Mouse (Mus musculus) MEL (cell line): Measurements from ENCODE around the gene Klhl22. TPM values are rescaled to one million over a fixed set of nuclear protein-coding genes. Genes with fewer than 3 reads are reported as not detected.

ENCODE experiments used
- DNase-seq: peaks from one replicate; pipeline ENCODE4 v3.0.0; 2011; ENCODE audit warnings: low read depth, low spot score
- H3K27ac ChIP-seq: 2 replicates; pipeline ENCODE4 v1.5.1; 2012; ENCODE audit warnings: low read depth, mild to moderate bottlenecking, control low read depth, low read length, moderate library complexity; ENCODE audit not compliant: control insufficient read depth
- H3K27me3 ChIP-seq, 2 experiments: fragments of 150-350 bp in 1 of 2; sonication (generic) in 1 of 2; 2 replicates each; pipeline ENCODE4 v1.6.1; 2012; ENCODE audit warnings: low read length in 2 of 2, mild to moderate bottlenecking in 2 of 2, improper control_type of control experiment in 1 of 2, moderate library complexity in 1 of 2; ENCODE audit not compliant: insufficient read depth in 2 of 2, control insufficient read depth in 1 of 2
- H3K36me3 ChIP-seq, 2 experiments: 2 replicates each; pipeline ENCODE4 v1.6.1; 2012 to 2014; ENCODE audit warnings: low read length in 2 of 2, improper control_type of control experiment in 1 of 2, inconsistent platforms in 1 of 2, mild to moderate bottlenecking in 1 of 2; ENCODE audit not compliant: insufficient read depth in 2 of 2, control insufficient read depth in 1 of 2
- H3K4me1 ChIP-seq, 2 experiments: fragments of 150-350 bp in 1 of 2; sonication (generic) in 1 of 2; 2 replicates each; pipeline ENCODE4 v1.6.1; 2012; ENCODE audit warnings: low read length in 2 of 2, improper control_type of control experiment in 1 of 2, mild to moderate bottlenecking in 1 of 2; ENCODE audit not compliant: insufficient read depth in 2 of 2, control insufficient read depth in 1 of 2
- H3K4me3 ChIP-seq, 2 experiments: fragments of 150-350 bp in 1 of 2; sonication (generic) in 1 of 2; 2 replicates each; pipeline ENCODE4 v1.5.1; 2012; ENCODE audit warnings: low read depth in 2 of 2, low read length in 2 of 2, mild to moderate bottlenecking in 2 of 2, moderate library complexity in 2 of 2, control low read depth in 1 of 2, improper control_type of control experiment in 1 of 2; ENCODE audit not compliant: control insufficient read depth in 1 of 2, insufficient read depth in 1 of 2
- H3K79me2 ChIP-seq: 2 replicates; pipeline ENCODE4 v1.6.1; 2012; ENCODE audit warnings: mild to moderate bottlenecking, low read length, moderate library complexity; ENCODE audit not compliant: control insufficient read depth, poor library complexity, insufficient read depth
- H3K9ac ChIP-seq: 2 replicates; pipeline ENCODE4 v1.6.1; 2012; ENCODE audit warnings: low read depth, mild to moderate bottlenecking, control low read depth, low read length, moderate library complexity; ENCODE audit not compliant: control insufficient read depth, poor library complexity, severe bottlenecking
- H3K9me3 ChIP-seq: fragments of 150-350 bp; sonication (generic); replicated peaks from 2 replicates; pipeline ENCODE4 v1.6.1; 2012; ENCODE audit warnings: mild to moderate bottlenecking, low read length, improper control_type of control experiment, moderate library complexity; ENCODE audit not compliant: insufficient read depth
- CHD1 ChIP-seq: IDR thresholded peaks from 2 replicates; pipeline ENCODE4 v1.6.1; 2012; ENCODE audit warnings: low read depth, mild to moderate bottlenecking, inconsistent platforms, low read length, improper control_type of control experiment
- ELF1 ChIP-seq: IDR thresholded peaks from 2 replicates; pipeline ENCODE4 v1.6.1; 2014; ENCODE audit warnings: low read depth, mild to moderate bottlenecking, inconsistent platforms, low read length, improper control_type of control experiment, moderate library complexity
- ETS1 ChIP-seq: IDR thresholded peaks from 2 replicates; pipeline ENCODE4 v1.6.1; 2012; ENCODE audit warnings: low read depth, mild to moderate bottlenecking, inconsistent platforms, low read length, improper control_type of control experiment, moderate library complexity
- HCFC1 ChIP-seq: IDR thresholded peaks from 2 replicates; pipeline ENCODE4 v1.6.1; 2012; ENCODE audit warnings: low read depth, mild to moderate bottlenecking, inconsistent platforms, low read length, improper control_type of control experiment, moderate library complexity
- MAZ ChIP-seq: IDR thresholded peaks from 2 replicates; pipeline ENCODE4 v1.6.1; 2012; ENCODE audit warnings: low read depth, mild to moderate bottlenecking, inconsistent platforms, low read length, improper control_type of control experiment
- MXI1 ChIP-seq: IDR thresholded peaks from 2 replicates; pipeline ENCODE4 v1.6.1; 2011; ENCODE audit warnings: mild to moderate bottlenecking, low read depth, low read length, improper control_type of control experiment
- POLR2AphosphoS2 ChIP-seq: IDR thresholded peaks from 2 replicates; pipeline ENCODE4 v1.6.1; 2011; ENCODE audit warnings: low read length, improper control_type of control experiment
- RCOR1 ChIP-seq: IDR thresholded peaks from 2 replicates; pipeline ENCODE4 v1.6.1; 2012; ENCODE audit warnings: low read depth, mild to moderate bottlenecking, inconsistent platforms, low read length, improper control_type of control experiment
- SIN3A ChIP-seq: IDR thresholded peaks from 2 replicates; pipeline ENCODE4 v1.6.1; 2012; ENCODE audit warnings: low read length, improper control_type of control experiment, inconsistent platforms
- ZMIZ1 ChIP-seq: IDR thresholded peaks from 2 replicates; pipeline ENCODE4 v1.6.1; 2012; ENCODE audit warnings: low read depth, mild to moderate bottlenecking, inconsistent platforms, low read length, improper control_type of control experiment, moderate library complexity
- ZNF384 ChIP-seq: IDR thresholded peaks from 2 replicates; pipeline ENCODE4 v1.6.1; 2012; ENCODE audit warnings: low read depth, mild to moderate bottlenecking, inconsistent platforms, low read length, improper control_type of control experiment
- polyA plus RNA-seq, 2 experiments: library from polyadenylated mRNA; stranded (reverse) in 1 of 2; unstranded in 1 of 2; fragments of >175 nt in 1 of 2; fragments of >200 nt in 1 of 2; gene quantifications; 2 replicates each; pipeline versions ENCODE4 v1.2.1 to v1.2.4; 2012; ENCODE audit warnings: low replicate concordance in 2 of 2, low read depth in 1 of 2; ENCODE audit not compliant: insufficient read length in 2 of 2, insufficient read depth in 1 of 2, missing spikeins in 1 of 2
- total RNA-seq: library from RNA; depleted of rRNA; stranded (reverse); fragments of 300-350 nt; gene quantifications from 2 replicates; pipeline ENCODE4 v1.2.3, GENCODE M21; 2012

Klhl22 gene
- total and polyA plus RNA-seq, 3 experiments: 82.4 to 191 (median 97.0) TPM

DNA sequence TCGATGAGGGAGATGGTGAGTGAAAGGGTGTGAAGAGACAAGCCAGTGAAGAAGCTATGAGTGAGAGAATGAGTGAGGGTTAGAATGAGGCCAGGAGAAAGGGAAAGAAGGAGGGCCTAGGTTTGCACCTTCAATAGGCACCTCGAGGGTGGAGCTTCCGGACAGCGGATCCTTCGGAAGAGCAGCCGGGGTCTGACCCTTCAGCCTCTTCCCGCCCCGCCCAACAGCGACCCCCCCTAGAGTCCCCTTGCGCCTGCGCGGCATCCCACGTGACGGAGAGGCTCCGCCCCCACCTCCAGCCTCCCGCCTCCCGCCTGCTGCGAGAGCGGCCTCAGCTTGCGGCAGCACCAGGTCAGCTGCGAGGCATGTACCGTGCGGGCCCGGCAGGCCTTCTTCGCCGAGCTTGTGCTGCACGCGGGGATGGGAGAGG is at the start of gene Klhl22 (continued):
- peak; percentile 74 for TF ChIP-seq HCFC1
- TF ChIP-seq ETS1: peak; percentile 41; the same call in 1 of the 2 replicates

GRCm38 (mm10) chr16:17717791-17718190 is 41.6 kb upstream of the Klhl22 start:
- Histone ChIP-seq H3K27me3 (no peaks in the 10 kb centered on the region), H3K27ac (no peak overlapping the region), H3K9ac (no peak overlapping the region), H3K36me3 (peaks cover 7 to 12% of the 10 kb centered on the region in 2 experiments), H3K4me1 (peaks cover 2 to 3% of the 10 kb centered on the region in 2 experiments; a peak in 2 of 4 replicates), H3K9me3 (no peaks in the 10 kb centered on the region), H3K4me3 (no peak overlapping the region), H3K79me2 (peaks cover 78% of the 10 kb centered on the region)
- TF ChIP-seq RCOR1 (no peak), ELF1 (no peak), MAZ (no peak), ZNF384 (no peak)
- DNase-seq: no peak

DNA sequence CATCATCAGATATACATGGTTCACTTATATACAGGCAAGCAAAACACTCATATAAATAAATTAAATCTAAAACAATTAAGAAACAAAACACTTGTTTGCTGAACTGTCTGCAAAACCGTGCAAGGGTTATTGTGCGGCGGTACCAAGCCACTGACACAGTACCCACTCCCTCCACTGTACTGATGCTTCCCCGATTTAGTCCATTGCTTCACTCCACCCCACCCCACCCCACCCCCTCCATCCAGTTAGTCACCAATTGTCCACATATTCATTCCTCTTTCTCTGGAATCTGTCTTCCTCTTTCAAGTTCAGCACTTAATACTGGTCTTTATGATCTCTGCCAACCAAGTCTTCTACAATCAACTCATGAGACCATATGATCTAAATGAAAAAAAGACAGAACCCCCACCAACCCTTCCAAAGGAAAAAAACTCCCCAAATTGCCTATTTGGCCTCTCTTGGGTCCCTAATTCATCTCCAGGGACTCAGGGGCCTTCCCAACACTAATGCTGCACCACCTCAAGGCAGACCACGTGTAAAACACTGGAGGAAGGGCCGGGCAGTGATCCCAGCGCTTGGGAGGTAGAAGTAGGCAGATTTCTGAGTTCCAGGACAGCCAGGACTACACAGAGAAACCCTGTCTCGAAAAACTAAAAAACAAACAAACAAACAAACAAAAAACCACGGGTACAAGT is 38.2 kb upstream of the Klhl22 start:
- H3K27ac ChIP-seq: no peak overlapping the region
- no peaks in the 10 kb centered on the region for H3K9me3 ChIP-seq
- peaks cover 51% of the 10 kb centered on the region for H3K79me2 ChIP-seq
- no peaks in the 10 kb centered on the region for H3K27me3 ChIP-seq
- H3K9ac ChIP-seq: peak overlapping the region; percentile 97
- peaks cover 3 to 7% of the 10 kb centered on the region in 2 experiments; a peak in 3 of 4 replicates for H3K36me3 ChIP-seq
- peak; percentile 52 for TF ChIP-seq SIN3A
- peak; percentile 59; the same call in 1 of the 2 replicates for TF ChIP-seq MXI1
- 0 out of 2 replicates have a peak, but pooled peaks have one; percentile 13 for TF ChIP-seq CHD1
- TF ChIP-seq POLR2AphosphoS2: no peak
- TF ChIP-seq, all 39 proteins: peak for 3
- Histone ChIP-seq H3K4me3 (peak overlapping the region; percentile 89 to 95), H3K4me1 (peaks cover 2 to 3% of the 10 kb centered on the region in 2 experiments; a peak in 2 of 4 replicates)
- DNase-seq: no peak

DNA sequence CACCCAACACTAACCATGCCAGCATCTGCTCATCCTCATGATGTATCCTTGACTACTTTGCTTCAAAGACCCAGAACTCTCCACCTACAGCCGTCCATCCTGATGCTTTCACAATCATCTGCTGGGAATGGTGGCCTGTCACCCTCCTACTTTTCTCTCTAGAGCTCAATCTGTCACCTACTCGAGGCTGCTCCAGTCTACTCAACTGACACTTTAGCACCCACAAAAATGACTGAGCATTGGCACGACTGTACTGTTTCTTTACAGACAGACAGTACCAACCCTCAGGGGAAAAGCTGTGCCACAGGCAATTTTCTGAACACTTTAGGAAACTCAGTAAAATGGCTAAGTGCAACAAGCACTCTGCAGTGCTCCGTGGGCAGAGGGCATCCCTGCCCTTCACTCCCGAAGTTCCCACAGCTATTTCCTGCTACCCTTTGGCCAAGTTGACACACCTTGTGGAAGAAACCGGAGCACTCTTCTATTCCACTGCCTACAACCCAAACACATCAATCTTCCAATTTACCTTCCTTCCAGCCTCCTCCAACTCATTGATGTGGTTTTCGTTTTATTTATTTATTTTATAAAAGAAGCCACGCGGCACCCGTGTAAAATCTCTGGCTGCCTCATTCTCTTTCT is 37.5 kb upstream of the Klhl22 start:
- Histone ChIP-seq H3K4me3 (peak overlapping the region; percentile 89 to 95), H3K27ac (peak overlapping the region; percentile 69), H3K27me3 (no peaks in the 10 kb centered on the region), H3K4me1 (peaks cover 6 to 8% of the 10 kb centered on the region in 2 experiments), H3K36me3 (peaks cover 0 to 12% of the 10 kb centered on the region in 2 experiments; a peak in 2 of 4 replicates), H3K9ac (peak overlapping the region; percentile 97), H3K79me2 (peaks cover 48% of the 10 kb centered on the region), H3K9me3 (no peaks in the 10 kb centered on the region)
- peak; percentile 25 for DNase-seq
- TF ChIP-seq CHD1: 0 out of 2 replicates have a peak, but pooled peaks have one; percentile 65
- TF ChIP-seq MAZ: no peak
- TF ChIP-seq ZMIZ1: no peak
